Mouse (Mus musculus) embryo, embryonic 10.5 days (tissue): ENCODE measurements around the gene St3gal4.

Source experiments
- DNase-seq: peaks from one replicate; pipeline ENCODE4 v3.0.0-alpha.2; 2015; ENCODE audit warnings: low spot score

Gene St3gal4

GRCm38 (mm10) chr9:35048449-35048848, 70.6 kb downstream of the St3gal4 start:
- DNase-seq, result no peak

- no peak for DNase-seq
Observed at GRCm38 (mm10) chr9:35045756-35046155, 73.3 kb downstream of the St3gal4 start.

- DNase-seq, result no peak
Observed at GRCm38 (mm10) chr9:35045031-35045531, 74.0 kb downstream of the St3gal4 start.

GRCm38 (mm10) chr9:35044458-35044857, 74.6 kb downstream of the St3gal4 start:
- peak; percentile 81 for DNase-seq

- DNase-seq, result peak; percentile 13
Observed at GRCm38 (mm10) chr9:35043619-35044018, 75.4 kb downstream of the St3gal4 start.

- DNase-seq, result no peak
Observed at GRCm38 (mm10) chr9:35041493-35041892, 77.6 kb downstream of the St3gal4 start.

GRCm38 (mm10) chr9:35039846-35040245, 79.2 kb downstream of the St3gal4 start:
- DNase-seq, result no peak

- no peak for DNase-seq
Observed at GRCm38 (mm10) chr9:35038922-35039586, 80.0 kb downstream of the St3gal4 start.

- no peak for DNase-seq
Observed at GRCm38 (mm10) chr9:35035074-35035473, 84.0 kb downstream of the St3gal4 start.

- DNase-seq, result no peak
Observed at GRCm38 (mm10) chr9:35032457-35032856, 86.6 kb downstream of the St3gal4 start.

GRCm38 (mm10) chr9:35030823-35031222, 88.2 kb downstream of the St3gal4 start:
- DNase-seq, result no peak

- DNase-seq, result no peak
Observed at GRCm38 (mm10) chr9:35027382-35027997, 91.6 kb downstream of the St3gal4 start.

- DNase-seq, result no peak
Observed at GRCm38 (mm10) chr9:35026897-35027311, 92.2 kb downstream of the St3gal4 start.

GRCm38 (mm10) chr9:35026311-35026710, 92.8 kb downstream of the St3gal4 start:
- no peak for DNase-seq

GRCm38 (mm10) chr9:35024591-35025496, 94.2 kb downstream of the St3gal4 start:
- DNase-seq, result peak; percentile 21

- no peak for DNase-seq
Observed at GRCm38 (mm10) chr9:35021744-35022143, 97.3 kb downstream of the St3gal4 start.

GRCm38 (mm10) chr9:35020015-35020653, 98.9 kb downstream of the St3gal4 start:
- no peak for DNase-seq

- peak; percentile 85 for DNase-seq
Observed at GRCm38 (mm10) chr9:35019372-35019771, 99.7 kb downstream of the St3gal4 start.

GRCm38 (mm10) chr9:35018056-35018455, 101.0 kb downstream of the St3gal4 start:
- DNase-seq, result no peak

- DNase-seq, result peak; percentile 19
Observed at GRCm38 (mm10) chr9:35017563-35017962, 101.5 kb downstream of the St3gal4 start.

GRCm38 (mm10) chr9:35016762-35017161, 102.3 kb downstream of the St3gal4 start:
- DNase-seq, result peak; percentile 34
